Mouse (Mus musculus) thymus, adult 2 months (tissue): Measurements from ENCODE around the gene Ppp2r3c.
"Not testable (repeated sequence)": the region's sequence is repeated elsewhere in the genome, so short reads cannot be mapped to it uniquely, and the experiment has no call there.

Source experiments
- CTCF ChIP-seq: fragments of 200-500 bp; IDR thresholded peaks from 2 replicates; pipeline ENCODE4 v1.5.1; 2012; ENCODE audit warnings: mild to moderate bottlenecking, control low read depth, low read length, moderate library complexity, borderline replicate concordance; ENCODE audit not compliant: control insufficient read depth, poor library complexity, insufficient read depth; ENCODE audit errors: extremely low read depth
- POLR2A ChIP-seq: fragments of 200-500 bp; IDR thresholded peaks from 2 replicates; pipeline ENCODE4 v1.6.1; 2012; ENCODE audit warnings: mild to moderate bottlenecking, low read length, control low read depth, moderate library complexity; ENCODE audit not compliant: control insufficient read depth, poor library complexity, insufficient read depth; ENCODE audit errors: extremely low read depth

- TF ChIP-seq CTCF, POLR2A: not testable (repeated sequence)
These were observed 60.6 kb downstream of the Ppp2r3c start for GRCm38 (mm10) chr12:55242243-55242642.
